Mouse (Mus musculus) duodenum, adult 2 months (tissue): ENCODE measurements around the gene Blcap. TPM values are rescaled to one million over a fixed set of nuclear protein-coding genes. Genes with fewer than 3 reads are reported as not detected.

Source experiments
- polyA plus RNA-seq: library from polyadenylated mRNA; depleted of rRNA; stranded (reverse); fragments of >200 nt; gene quantifications from 2 replicates; pipeline ENCODE4 v1.2.3, GENCODE M21; 2012; ENCODE audit warnings: low replicate concordance; rRNA removed

Blcap gene
- polyA plus RNA-seq = 20.8 and 35.0 TPM in 2 replicates

DNA sequence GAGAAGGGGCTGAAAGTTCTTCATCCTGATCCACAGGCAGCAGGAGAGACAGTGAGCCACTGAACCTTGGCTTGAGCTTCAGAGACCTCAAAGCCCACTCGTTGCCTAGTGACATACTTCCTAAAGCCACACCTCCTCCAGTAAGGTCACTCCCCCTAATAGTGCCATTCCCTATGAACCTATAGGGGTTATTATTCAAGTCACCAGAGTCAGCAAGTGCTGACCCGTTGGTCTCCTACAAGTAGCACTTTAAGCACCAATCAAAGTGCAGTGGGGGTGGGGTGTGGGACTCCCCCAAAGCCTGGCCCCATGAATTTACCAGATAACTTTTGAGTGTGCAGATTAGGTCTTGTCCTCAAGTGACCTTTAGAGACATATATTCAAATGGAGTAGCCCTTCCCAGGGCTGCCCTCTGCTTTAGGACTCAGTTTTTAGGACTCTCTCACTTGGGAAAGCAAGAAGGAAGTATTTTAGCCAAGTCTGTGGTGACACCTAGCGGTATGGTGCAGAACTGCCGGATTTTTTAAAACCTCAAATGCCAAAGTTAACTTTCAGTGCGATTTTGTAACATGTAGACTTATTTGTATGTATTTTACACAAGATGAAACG is at the start of gene Blcap:
Blcap (minus strand) TSS at position 51 of the 609 bp plus-strand sequence.

DNA sequence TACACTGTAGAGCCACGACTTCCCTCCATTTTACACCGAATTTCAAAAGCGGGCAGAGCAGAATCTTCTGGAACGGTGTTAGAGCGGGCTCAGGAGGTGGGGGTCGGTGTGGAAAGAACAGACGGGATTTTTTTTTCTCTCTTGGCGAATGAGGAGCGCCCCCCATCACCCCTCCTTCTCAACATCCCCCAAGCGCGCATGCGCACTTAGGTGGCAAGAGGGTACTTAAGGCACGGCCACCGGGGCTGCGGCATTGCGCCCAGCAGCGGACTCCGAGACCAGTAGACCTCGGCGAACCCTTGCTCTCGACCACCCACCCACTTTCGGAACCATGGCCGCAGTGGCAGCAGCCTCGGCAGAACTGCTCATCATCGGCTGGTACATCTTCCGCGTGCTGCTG is 11.2 kb downstream of the Blcap start, which contains the start of gene Nnat:
Nnat (plus strand) TSS at position 221 of the 400 bp plus-strand sequence.

Other genes with a start within 250 kb of the Blcap start
- gene Ghrh, start 223.8 kb downstream of the Blcap start, polyA plus RNA-seq = not detected in 2 replicates
- 60.2 and 67.8 TPM in 2 replicates for gene Manbal, start 203.7 kb downstream of the Blcap start, polyA plus RNA-seq
- gene Src, start 152.8 kb downstream of the Blcap start, polyA plus RNA-seq = 84.5 and 175 TPM in 2 replicates
- gene Nnat, start 11.2 kb downstream of the Blcap start, polyA plus RNA-seq = 8.2 and 22.3 TPM in 2 replicates
- gene Ctnnbl1, start 166.1 kb upstream of the Blcap start, polyA plus RNA-seq = 9.1 and 14.7 TPM in 2 replicates